Mouse (Mus musculus): ENCODE results near the gene Gdf7.
A peak's percentile ranks its signal among the peaks of the same experiment; 100 is the strongest.

Gdf7 gene

GRCm38 (mm10) chr12:8327675-8328053, 25.9 kb upstream of the Gdf7 start:
- DNase-seq (ENCODE audit: low spot score), result no peak

- DNase-seq (ENCODE audit: low spot score), result peak; percentile 91
These were observed 25.3 kb upstream of the Gdf7 start for GRCm38 (mm10) chr12:8326825-8327674.

DNA sequence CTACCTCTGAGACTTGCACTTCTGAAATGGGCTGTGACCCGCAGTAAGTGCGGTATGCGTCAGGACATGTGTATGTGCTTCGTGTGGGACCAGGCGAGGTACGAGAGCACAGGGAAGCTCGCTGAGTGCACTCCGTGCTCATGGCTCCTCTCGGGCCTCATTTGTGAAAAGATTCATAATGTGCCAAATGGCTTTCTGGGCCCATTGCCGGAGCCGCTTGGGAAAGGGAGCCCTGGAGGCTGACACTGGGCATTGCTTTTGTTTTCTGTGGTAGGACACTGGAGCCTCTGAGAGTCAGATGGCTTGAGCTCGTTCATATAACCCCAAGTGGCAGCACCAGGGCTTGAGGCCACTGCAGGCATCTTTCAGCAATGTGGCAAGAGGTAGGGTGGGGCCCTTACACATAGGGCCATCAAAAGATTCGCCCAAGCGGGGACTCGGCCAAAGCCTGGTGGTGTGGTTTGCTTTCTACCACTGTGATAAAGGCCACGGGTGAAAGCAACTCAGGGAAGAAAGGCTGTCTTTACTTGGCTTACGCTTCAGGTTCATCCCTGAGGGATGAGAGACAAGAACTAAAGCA, 24.3 kb upstream of the Gdf7 start:
- no peak for DNase-seq (ENCODE audit: low spot score)

DNA sequence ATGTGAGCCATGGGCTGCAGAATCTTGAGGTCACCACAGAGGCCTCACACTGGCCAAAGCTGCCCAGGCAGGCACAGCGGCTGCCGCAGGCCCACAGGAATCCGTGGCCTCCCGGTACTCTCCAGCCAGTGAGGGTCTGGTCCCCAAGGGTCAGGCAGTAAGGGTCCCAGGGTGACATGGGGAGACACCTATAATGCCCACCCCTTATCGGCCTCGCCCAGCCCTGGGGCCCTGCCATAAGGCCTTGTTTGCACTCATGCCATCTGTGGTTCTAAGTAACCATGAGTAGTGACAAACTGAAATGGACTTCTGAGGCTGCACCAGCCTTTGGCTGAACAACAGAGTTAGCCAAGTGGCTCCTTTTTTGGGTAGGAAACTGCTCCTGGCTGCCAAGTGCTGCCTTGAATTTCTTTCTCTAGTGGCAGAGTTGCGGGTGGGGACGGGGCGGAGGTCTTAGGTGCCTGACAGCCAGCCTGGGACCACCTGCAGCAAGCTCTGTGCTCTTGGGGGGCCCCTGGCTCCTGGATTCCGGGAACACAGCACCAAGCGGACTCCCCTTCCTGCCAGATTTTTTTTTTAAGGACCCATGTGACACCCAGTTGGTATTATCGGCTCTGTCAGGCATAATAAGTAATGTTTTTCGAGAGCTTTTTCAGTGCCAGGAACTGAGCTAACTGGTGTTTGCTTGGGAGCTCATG, 23.6 kb upstream of the Gdf7 start:
- no peak for DNase-seq (ENCODE audit: low spot score)

- no peak for DNase-seq (ENCODE audit: low spot score)
These were observed 22.3 kb upstream of the Gdf7 start for GRCm38 (mm10) chr12:8324086-8324485.

GRCm38 (mm10) chr12:8321506-8321905, 19.8 kb upstream of the Gdf7 start:
- DNase-seq (ENCODE audit: low spot score), result no peak

DNA sequence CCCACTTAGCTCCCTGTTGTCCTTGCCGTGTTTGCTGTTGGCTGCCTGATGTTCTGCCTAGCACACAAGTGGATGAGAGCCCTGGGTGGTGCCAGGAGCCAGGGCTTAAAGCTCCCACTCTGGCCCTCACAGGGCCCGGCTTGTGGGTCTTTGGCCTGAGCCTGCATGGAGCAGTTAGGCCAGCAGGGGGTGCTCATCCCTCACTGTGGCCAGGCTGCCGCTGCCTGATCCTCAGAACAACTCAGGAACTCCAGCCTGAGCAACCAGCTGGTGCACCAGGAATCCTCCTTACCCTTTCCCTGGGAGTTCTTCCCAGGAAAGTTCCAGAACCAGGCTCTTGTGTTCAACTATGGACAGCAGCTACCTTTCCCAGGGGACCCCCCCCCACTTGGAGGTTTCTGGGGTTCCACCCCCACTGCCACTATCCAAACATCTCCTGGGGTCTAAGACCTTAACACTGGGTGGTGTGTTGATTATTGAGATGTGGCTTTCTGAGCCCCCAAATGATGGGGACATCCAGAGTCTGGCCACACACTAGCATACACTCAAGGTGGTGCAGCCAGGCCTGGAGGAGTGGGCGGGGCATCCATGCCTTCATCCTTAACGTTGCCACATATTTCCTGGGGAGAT, 18.4 kb upstream of the Gdf7 start:
- peak; percentile 86 for DNase-seq (ENCODE audit: low spot score)

- no peak for DNase-seq (ENCODE audit: low spot score)
These were observed 14.8 kb upstream of the Gdf7 start for GRCm38 (mm10) chr12:8316541-8316940.

GRCm38 (mm10) chr12:8313773-8314172, 12.0 kb upstream of the Gdf7 start:
- DNase-seq (ENCODE audit: low spot score), result no peak

- DNase-seq (ENCODE audit: low spot score), result peak; percentile 93
These were observed 11.6 kb upstream of the Gdf7 start, which contains the start of gene Hs1bp3 for GRCm38 (mm10) chr12:8313270-8313771. Gene Hs1bp3 (plus strand): TSS chr12:8313432.

DNA sequence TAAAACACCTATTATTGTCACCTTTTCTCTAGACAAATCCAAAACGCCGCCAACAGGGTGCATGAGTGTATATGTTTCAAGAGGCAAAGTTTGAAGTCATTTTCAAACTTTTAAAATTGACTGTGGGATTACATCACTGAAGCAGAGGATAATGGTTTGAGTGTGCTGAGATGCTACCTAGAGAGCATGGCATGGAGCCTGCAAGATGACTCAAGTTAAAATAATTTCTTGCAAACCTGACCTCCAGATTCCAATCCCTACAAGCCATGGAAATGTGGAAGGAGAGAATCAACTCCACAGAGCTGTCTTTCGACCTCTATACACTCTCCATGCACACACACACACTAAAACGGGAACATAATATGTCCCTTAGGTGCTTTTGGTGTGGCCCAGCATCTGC, 10.5 kb upstream of the Gdf7 start:
- no peak for DNase-seq (ENCODE audit: low spot score)

DNA sequence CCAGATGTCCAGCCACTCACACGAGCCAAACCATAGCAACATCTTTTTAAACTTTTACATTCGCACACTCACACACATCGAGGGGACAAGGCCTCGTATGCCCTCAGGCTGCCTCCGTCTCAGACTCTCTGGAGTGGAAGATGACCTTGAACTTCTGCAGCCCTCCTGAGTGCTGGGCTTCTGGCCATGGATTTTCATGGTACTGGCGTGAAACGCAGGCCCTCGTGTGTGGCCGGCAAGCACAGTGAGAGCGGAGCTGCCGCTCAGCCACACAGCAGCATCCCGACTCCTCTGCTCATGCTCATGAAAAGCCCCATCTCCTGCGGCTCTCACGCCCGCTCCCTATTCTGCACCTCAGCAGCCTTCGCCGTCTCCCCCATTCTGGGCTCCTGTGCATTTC, 9.2 kb upstream of the Gdf7 start:
- no peak for DNase-seq (ENCODE audit: low spot score)

DNA sequence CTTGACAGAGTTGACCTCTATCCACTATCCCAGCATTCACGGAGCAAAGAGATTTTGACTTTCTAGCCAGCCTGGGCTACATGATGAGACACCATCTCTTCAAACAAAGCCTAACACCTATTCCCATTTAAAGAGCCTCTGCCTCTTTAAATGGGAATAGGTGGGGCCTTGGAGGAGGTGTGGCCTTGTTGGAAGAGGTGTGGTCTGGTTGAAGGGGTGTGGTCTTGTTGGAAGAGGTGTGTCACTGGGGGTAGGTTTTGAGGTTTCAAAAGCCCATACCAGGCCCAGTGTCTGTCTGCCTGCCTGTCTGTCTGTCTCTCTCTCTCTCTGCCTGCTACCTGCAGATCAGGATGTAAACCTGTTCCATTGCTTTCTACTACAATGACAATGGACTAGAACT, 5.2 kb upstream of the Gdf7 start:
- no peak for DNase-seq (ENCODE audit: low spot score)

DNA sequence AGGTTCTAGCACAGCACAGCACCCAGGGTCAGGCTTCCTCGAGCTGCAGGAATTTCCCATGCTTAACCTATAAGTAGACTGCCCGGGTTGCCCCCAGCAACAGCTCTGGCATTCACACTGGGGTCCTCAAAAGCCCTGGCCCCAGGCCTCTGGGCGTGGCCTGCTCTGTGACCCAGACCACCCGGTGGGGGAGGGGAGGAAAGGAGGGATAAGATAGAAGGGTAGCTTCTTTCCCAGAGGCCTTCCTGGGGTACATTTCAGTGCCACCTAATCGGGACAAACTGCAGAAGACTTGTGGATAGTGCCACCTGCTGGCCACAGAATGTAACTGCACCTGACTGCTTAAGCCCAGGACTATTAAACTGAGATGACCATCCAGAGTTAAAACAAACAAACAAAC, 4.7 kb upstream of the Gdf7 start:
- peak; percentile 89 for DNase-seq (ENCODE audit: low spot score)

DNA sequence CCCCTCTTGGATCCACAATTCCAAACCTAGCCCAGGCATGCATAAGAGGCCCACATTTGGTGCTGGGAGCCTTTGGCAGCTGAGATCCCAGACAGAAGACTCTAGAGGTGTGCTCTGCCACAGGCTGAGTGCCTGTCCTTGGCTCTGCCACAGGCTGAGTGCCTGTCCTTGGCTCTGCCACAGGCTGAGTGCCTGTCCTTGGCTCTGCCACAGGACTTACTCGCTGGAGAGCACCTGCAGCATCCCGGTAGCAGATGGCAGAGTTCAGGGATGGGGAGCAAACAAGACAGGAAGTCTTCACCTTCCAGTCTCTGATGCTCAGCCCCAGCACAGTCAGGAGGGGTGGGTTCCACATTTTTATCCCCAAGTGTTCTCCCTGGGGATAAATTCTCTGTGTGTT, 3.5 kb upstream of the Gdf7 start:
- DNase-seq (ENCODE audit: low spot score), result no peak

- DNase-seq (ENCODE audit: low spot score), result peak; percentile 33
These were observed 541 bp downstream of the Gdf7 start for GRCm38 (mm10) chr12:8301011-8301814.

- DNase-seq (ENCODE audit: low spot score), result no peak
These were observed 1.2 kb downstream of the Gdf7 start for GRCm38 (mm10) chr12:8300521-8300920.

DNA sequence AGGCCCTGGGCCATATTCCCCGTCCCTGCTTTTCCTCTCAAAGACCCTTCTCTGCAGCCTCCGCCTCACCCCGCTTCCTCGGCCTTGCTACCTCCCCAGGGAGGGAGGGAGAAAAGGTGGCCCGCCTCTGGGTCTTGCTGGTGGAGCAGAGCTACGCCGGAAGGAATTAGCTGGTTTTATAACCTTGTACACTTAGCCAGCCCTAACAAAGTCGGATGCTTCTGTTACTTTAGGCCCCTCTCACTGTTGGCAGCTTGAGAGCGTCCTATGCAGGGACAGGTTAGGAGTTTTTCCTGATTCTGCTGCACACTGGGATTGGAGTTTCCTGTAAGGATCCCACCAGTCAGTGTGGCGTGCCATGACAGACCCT, 1.7 kb downstream of the Gdf7 start:
- DNase-seq (ENCODE audit: low spot score), result no peak

GRCm38 (mm10) chr12:8299143-8300110, 2.3 kb downstream of the Gdf7 start:
- DNase-seq (ENCODE audit: low spot score), result peak; percentile 35

- no peak for DNase-seq (ENCODE audit: low spot score)
These were observed 3.2 kb downstream of the Gdf7 start for GRCm38 (mm10) chr12:8298361-8299142.
